Mouse (Mus musculus): Measurements from ENCODE around the gene 4930519P11Rik. TPM values are rescaled to one million over a fixed set of nuclear protein-coding genes. Genes with fewer than 3 reads are reported as not detected.

4930519P11Rik gene
- polyA plus RNA-seq, 1 experiment from 2014 or later = 0.51 TPM

DNA sequence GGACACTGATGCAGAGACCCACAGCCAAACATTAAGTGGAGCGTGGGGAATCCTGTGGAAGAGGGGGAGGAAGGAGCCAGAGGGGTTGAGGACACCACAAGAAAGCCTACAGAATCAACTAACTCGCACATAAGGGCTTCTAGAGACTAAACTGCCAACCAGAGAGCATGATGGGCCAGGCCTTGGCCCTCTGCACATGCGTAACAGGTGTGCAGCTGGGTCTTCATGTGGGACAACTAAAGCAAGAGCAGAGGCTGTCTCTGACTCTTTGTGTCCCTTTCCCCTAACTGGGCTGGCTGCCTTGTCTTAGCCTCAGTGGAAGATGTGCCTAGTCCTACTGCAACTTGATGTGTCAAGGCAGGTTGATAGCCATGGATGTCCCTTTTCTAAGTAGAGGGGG, 3.8 kb upstream of the 4930519P11Rik start:
- ATAC-seq (ENCODE audit: low FRiP score) = no peak
- WGBS = 100% methylated on average over 3 of the region's 3 CpGs
- Histone ChIP-seq H3K4me3 (no peak overlapping the region), H3K27me3 (no peaks in the 10 kb centered on the region), H3K9me3 (no peaks in the 10 kb centered on the region), H3K36me3 (peaks cover 26% of the 10 kb centered on the region), H3K9ac (no peak overlapping the region), H3K27ac (no peak overlapping the region), H3K4me2 (no peak overlapping the region), H3K4me1 (replicated peaks) (peaks cover 28% of the 10 kb centered on the region)

GRCm38 (mm10) chr2:154615674-154616073, 2.4 kb upstream of the 4930519P11Rik start:
- H3K27ac ChIP-seq = no peak overlapping the region
- no peaks in the 10 kb centered on the region for H3K9me3 ChIP-seq
- H3K36me3 ChIP-seq = peaks cover 20% of the 10 kb centered on the region
- ATAC-seq (ENCODE audit: low FRiP score) = no peak
- no peak overlapping the region for H3K4me3 ChIP-seq
- H3K4me1 ChIP-seq (replicated peaks) = peaks cover 29% of the 10 kb centered on the region
- no peak overlapping the region for H3K4me2 ChIP-seq
- WGBS = 94% methylated on average over 5 of the region's 5 CpGs
- no peaks in the 10 kb centered on the region for H3K27me3 ChIP-seq
- H3K9ac ChIP-seq = no peak overlapping the region

GRCm38 (mm10) chr2:154614841-154615576, 1.8 kb upstream of the 4930519P11Rik start:
- no peak overlapping the region for H3K4me3 ChIP-seq
- WGBS = 69% methylated on average over 19 of the region's 19 CpGs

GRCm38 (mm10) chr2:154609050-154609767, 4.0 kb downstream of the 4930519P11Rik start:
- Histone ChIP-seq H3K4me2 (no peak overlapping the region), H3K27ac (no peak overlapping the region), H3K9me3 (no peaks in the 10 kb centered on the region), H3K4me1 (replicated peaks) (peaks cover 16% of the 10 kb centered on the region), H3K36me3 (no peaks in the 10 kb centered on the region), H3K9ac (no peak overlapping the region), H3K27me3 (0 out of 2 replicates have a peak, but pooled peaks cover 2% of the 10 kb centered on the region), H3K4me3 (no peak overlapping the region)
- whole genome bisulfite sequencing = 71% methylated on average over 10 of the region's 10 CpGs
- ATAC-seq (ENCODE audit: low FRiP score) = no peak

More at GRCm38 (mm10) chr2:154614841-154615576, 1.8 kb upstream of the 4930519P11Rik start:
- H3K27me3 ChIP-seq = no peaks in the 10 kb centered on the region
- ATAC-seq (ENCODE audit: low FRiP score) = no peak
- no peaks in the 10 kb centered on the region for H3K9me3 ChIP-seq
- no peak overlapping the region for H3K9ac ChIP-seq
- H3K4me1 ChIP-seq (replicated peaks) = peaks cover 29% of the 10 kb centered on the region
- peaks cover 17% of the 10 kb centered on the region for H3K36me3 ChIP-seq
- H3K4me2 ChIP-seq = peak overlapping the region; percentile 66
- no peak overlapping the region for H3K27ac ChIP-seq

- H3K9ac ChIP-seq = no peak overlapping the region
- no peak for ATAC-seq (ENCODE audit: low FRiP score)
- peaks cover 14% of the 10 kb centered on the region for H3K4me1 ChIP-seq (replicated peaks)
- no peaks in the 10 kb centered on the region for H3K9me3 ChIP-seq
- no peak overlapping the region for H3K27ac ChIP-seq
- no peaks in the 10 kb centered on the region for H3K36me3 ChIP-seq
- WGBS = 88% methylated on average over 1 of the region's 1 CpGs
- H3K4me2 ChIP-seq = no peak overlapping the region
- no peak overlapping the region for H3K4me3 ChIP-seq
- 0 out of 2 replicates have a peak, but pooled peaks cover 2% of the 10 kb centered on the region for H3K27me3 ChIP-seq
These were observed 6.3 kb downstream of the 4930519P11Rik start for GRCm38 (mm10) chr2:154606965-154607364.

DNA sequence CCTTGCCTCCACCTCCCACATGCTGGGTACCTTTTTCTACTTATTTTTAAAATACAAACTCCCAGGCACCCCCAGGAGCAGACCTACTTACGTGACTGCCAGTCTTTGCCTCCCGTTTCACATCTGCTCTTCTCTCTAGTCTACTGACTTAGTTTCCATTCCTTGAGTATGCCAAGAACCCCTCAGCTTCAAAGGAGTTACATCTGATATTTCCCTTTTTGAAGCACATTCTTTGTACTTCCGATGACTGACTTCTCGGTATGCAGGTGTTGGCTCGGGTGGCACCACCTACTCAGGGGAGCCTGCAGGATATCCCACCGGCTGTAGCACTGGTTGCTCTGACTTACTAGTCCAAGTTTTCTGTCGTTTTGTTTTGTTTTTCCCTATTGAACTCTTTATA, 9.1 kb downstream of the 4930519P11Rik start:
- H3K4me2 ChIP-seq = peak overlapping the region; percentile 67
- no peaks in the 10 kb centered on the region for H3K36me3 ChIP-seq
- H3K9me3 ChIP-seq = no peaks in the 10 kb centered on the region
- 51% methylated on average over 7 of the region's 7 CpGs for WGBS
- no peak overlapping the region for H3K9ac ChIP-seq
- peak overlapping the region; percentile 29 for H3K4me3 ChIP-seq
- H3K4me1 ChIP-seq (replicated peaks) = peaks cover 14% of the 10 kb centered on the region
- ATAC-seq (ENCODE audit: low FRiP score) = no peak
- H3K27ac ChIP-seq = no peak overlapping the region
- 0 out of 2 replicates have a peak, but pooled peaks cover 2% of the 10 kb centered on the region for H3K27me3 ChIP-seq

GRCm38 (mm10) chr2:154603638-154604153, 9.5 kb downstream of the 4930519P11Rik start, which contains the start of gene Pxmp4:
TSS of gene Pxmp4 (minus strand) at chr2:154603708.
- ATAC-seq (ENCODE audit: low FRiP score) = peak; percentile 100
- peak within 1 kb of the TSS; percentile 80 for H3K9ac ChIP-seq
- H3K4me2 ChIP-seq = peak within 1 kb of the TSS; percentile 67
- H3K27me3 ChIP-seq = 0 out of 2 replicates have a peak, but pooled peaks cover 2% of the 10 kb centered on the region
- H3K27ac ChIP-seq = peak within 1 kb of the TSS; percentile 60
- no peaks in the 10 kb centered on the region for H3K9me3 ChIP-seq
- peaks cover 14% of the 10 kb centered on the region for H3K4me1 ChIP-seq (replicated peaks)
- no peaks in the 10 kb centered on the region for H3K36me3 ChIP-seq
- peak within 1 kb of the TSS; percentile 61 for H3K4me3 ChIP-seq
- under 1% methylated on average over 13 of the region's 13 CpGs for WGBS

- Histone ChIP-seq H3K27me3 (0 out of 2 replicates have a peak, but pooled peaks cover 2% of the 10 kb centered on the region), H3K4me1 (replicated peaks) (peaks cover 14% of the 10 kb centered on the region), H3K4me2 (peak overlapping the region; percentile 67), H3K27ac (peak overlapping the region; percentile 60), H3K9ac (peak overlapping the region; percentile 80), H3K9me3 (no peaks in the 10 kb centered on the region), H3K4me3 (peak overlapping the region; percentile 61), H3K36me3 (no peaks in the 10 kb centered on the region)
- ATAC-seq (ENCODE audit: low FRiP score) = peak; percentile 76; the same call in 1 of the 2 replicates
- 18% methylated on average over 22 of the region's 22 CpGs for WGBS
These were observed 10.1 kb downstream of the 4930519P11Rik start for GRCm38 (mm10) chr2:154603007-154603637.

GRCm38 (mm10) chr2:154601324-154601723, 11.9 kb downstream of the 4930519P11Rik start:
- H3K4me3 ChIP-seq = no peak overlapping the region
- peaks cover 14% of the 10 kb centered on the region for H3K4me1 ChIP-seq (replicated peaks)
- no peak overlapping the region for H3K9ac ChIP-seq
- 0 out of 2 replicates have a peak, but pooled peaks cover 2% of the 10 kb centered on the region for H3K27me3 ChIP-seq
- no peak overlapping the region for H3K27ac ChIP-seq
- no peak overlapping the region for H3K4me2 ChIP-seq
- ATAC-seq (ENCODE audit: low FRiP score) = no peak
- H3K36me3 ChIP-seq = no peaks in the 10 kb centered on the region
- 78% methylated on average over 3 of the region's 3 CpGs for WGBS
- H3K9me3 ChIP-seq = no peaks in the 10 kb centered on the region

DNA sequence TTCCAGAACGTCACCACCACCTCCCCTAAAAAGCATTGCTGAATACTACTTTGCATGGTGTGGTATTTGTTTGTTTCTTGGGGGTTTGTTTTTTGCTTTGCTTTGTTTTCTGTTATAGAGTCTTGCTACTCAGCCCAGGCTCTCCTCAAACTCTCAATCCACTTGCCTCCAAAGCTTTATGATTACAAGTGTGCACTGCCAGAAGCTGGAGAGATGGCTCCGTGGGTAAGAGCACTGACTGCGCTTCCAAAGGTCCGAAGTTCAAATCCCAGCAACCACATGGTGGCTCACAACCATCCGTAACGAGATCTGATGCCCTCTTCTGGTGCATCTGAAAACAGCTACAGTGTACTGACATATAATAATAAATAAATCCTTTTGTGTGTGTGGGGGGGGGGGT, 12.7 kb downstream of the 4930519P11Rik start:
- ATAC-seq (ENCODE audit: low FRiP score) = no peak
- no peak overlapping the region for H3K27ac ChIP-seq
- WGBS = 68% methylated on average over 6 of the region's 6 CpGs
- peaks cover 14% of the 10 kb centered on the region for H3K4me1 ChIP-seq (replicated peaks)
- H3K9ac ChIP-seq = no peak overlapping the region
- H3K27me3 ChIP-seq = 0 out of 2 replicates have a peak, but pooled peaks cover 2% of the 10 kb centered on the region
- H3K9me3 ChIP-seq = no peaks in the 10 kb centered on the region
- no peaks in the 10 kb centered on the region for H3K36me3 ChIP-seq
- no peak overlapping the region for H3K4me3 ChIP-seq
- H3K4me2 ChIP-seq = no peak overlapping the region

DNA sequence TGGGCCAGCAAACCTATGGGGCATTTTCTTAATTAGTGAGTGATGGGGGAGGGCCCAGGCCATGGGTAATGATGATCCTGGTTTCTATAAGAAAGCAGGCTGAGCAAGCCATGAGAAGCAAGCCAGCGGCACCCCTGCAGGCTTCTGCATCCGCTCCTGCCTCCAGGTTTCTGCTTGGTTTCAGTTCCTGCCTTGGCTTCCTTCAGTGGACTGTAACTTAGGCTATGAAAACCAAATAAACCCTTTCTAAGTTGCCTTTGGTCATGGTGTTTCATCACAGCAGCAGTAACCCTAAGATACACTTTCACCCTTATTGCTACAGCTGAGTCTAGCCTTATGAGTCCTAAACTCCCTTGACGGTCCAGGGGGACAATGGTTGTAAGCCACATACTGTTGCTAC, 15.8 kb downstream of the 4930519P11Rik start:
- Histone ChIP-seq H3K9me3 (no peaks in the 10 kb centered on the region), H3K9ac (no peak overlapping the region), H3K36me3 (peaks cover 11% of the 10 kb centered on the region), H3K4me1 (replicated peaks) (peaks cover 1% of the 10 kb centered on the region), H3K27me3 (no peaks in the 10 kb centered on the region), H3K4me2 (no peak overlapping the region), H3K4me3 (no peak overlapping the region), H3K27ac (no peak overlapping the region)
- ATAC-seq (ENCODE audit: low FRiP score) = no peak
- WGBS = 93% methylated on average over 3 of the region's 3 CpGs

DNA sequence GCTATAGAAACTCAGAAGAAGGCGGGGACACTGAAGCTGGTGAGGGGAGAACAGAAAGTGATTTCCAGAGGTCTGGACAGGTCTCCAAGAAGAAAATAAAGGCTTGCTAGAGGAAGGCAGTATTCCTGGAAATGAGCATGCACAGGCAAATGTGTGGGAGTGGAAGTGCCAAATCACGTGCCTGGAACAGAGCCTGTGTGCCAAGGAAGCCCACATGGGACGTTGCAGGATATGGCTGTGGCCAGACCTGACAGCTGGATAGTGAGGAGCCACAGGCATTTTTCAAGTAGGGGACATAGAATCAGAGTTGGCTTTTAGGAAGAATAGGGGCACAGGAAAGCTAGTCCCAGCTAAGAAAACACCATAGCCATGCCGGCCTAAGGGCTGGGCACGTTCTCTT, 17.5 kb downstream of the 4930519P11Rik start:
- no peaks in the 10 kb centered on the region for H3K27me3 ChIP-seq
- H3K4me1 ChIP-seq (replicated peaks) = no peaks in the 10 kb centered on the region
- H3K36me3 ChIP-seq = peaks cover 11% of the 10 kb centered on the region
- H3K9me3 ChIP-seq = no peaks in the 10 kb centered on the region
- WGBS = 82% methylated on average over 5 of the region's 5 CpGs
- no peak overlapping the region for H3K9ac ChIP-seq
- no peak overlapping the region for H3K4me3 ChIP-seq
- no peak for ATAC-seq (ENCODE audit: low FRiP score)
- H3K27ac ChIP-seq = no peak overlapping the region
- no peak overlapping the region for H3K4me2 ChIP-seq
